Mouse (Mus musculus): ENCODE measurements around the gene Gid8.
A peak's percentile ranks its signal among the peaks of the same experiment; 100 is the strongest.
"Not testable (repeated sequence)": the region's sequence is repeated elsewhere in the genome, so short reads cannot be mapped to it uniquely, and the experiment has no call there.

Gene Gid8

DNA sequence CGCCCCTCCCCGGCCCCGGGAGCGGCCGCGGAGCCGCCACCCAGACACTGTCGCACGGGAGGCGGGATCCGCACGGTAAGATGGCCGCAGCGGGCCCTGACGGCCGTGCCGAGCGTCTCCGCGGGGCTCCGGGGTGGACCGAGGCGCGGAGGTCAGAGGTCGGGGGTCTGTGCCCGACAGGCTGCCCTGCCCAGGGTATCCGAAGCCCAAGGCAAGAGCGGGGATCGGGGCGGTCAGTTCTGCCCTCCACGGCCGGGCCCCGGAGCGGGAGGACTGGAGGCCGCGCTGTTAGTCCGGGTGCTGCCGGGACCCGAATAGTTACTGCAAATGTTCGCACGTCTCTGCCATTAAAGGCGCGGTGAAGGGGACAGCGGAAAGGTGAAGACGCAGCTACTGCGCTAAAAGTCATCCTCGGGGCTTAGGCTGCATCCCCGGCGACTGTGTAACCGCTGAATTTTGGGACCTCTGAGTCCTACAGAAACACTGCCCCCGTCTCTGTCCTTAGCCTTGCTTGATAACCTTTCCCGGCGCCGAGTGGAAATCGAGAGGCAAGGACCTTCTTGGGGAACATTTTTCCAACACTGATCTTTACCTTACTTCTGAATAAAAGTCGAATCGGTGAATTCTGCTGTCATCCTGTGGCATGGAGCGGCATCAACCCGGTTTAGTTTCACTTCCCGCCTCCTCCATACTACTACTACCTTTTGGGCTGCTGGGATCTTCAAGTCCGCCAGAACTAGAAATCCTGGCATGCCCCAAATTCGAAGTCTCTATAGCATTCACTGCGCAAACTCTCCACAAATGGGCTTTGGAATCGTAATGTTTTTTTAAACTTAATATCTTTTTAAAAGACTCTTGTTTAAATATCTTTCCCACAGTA, 599 bp downstream of the Gid8 start:
- DNase-seq (ENCODE audit: low read depth, low spot score) = no peak

DNA sequence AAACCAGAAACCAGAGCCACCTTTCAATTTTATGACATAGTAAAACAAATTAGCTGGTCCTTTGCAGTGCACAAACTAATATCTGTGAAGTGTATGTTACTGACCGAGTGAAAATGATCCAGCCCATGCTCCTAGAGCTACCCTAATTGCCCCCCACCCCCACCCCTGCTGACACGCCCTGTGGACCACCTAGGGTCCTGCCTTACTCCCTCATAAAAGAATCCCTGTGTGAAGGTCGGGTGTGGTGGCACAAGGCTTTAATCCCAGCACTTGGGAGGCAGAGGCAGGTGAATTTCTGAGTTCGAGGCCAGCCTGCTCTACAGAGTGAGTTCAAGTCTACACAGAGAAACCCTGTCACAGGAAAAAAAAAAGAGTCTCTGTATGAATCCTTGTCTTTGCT, 1.6 kb downstream of the Gid8 start:
- DNase-seq (ENCODE audit: low read depth, low spot score) = no peak

DNA sequence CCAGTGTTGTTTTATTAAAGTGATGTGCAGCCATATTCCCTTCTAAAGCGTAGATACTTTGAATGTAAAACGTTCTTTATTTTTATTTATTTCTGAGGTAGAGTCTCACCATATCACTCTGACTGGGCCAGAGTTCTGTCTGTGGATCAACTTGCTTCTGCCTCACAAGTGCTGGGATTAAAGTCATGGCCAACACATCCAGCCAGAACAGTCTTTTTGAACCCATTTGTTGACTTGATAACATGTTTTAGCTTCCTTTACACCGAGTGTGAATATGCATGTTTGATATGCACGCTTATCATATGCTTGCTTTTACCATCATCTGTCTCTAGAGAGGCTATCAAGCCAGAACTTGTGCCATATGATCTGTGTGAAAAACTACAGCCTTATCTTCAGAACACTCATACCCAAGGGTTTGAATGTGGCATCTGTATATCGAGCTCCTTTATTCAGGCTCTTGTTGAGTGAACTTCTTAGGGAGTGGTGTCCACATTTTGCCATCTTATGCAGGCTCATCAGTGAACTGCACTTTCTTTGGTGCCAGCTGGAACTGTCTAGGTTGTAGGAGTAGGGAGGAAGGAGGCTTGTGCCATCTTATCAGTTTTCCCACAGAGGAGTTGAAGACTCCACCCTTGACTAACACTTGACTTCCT, 2.2 kb downstream of the Gid8 start:
- no peak for DNase-seq (ENCODE audit: low read depth, low spot score)

DNA sequence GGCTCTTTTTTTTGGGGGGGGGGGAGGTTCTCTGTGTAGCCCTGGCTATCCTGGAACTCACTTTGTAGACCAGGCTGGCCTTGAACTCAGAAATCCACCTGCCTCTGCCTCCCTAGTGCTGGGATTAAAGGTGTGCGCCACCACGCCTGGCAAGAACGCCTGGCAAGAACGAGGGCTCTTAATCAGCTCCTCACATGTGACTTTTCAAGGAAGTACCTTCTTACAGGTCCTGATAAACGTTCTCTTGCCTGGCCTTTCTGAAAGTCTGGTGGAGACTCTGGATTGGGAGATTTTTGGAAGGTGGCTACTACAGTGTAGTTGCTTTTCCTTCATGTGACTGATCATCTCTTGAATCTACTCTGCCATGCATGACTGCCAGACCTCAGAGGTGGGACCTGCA, 12.8 kb downstream of the Gid8 start:
- not testable (repeated sequence) for DNase-seq (ENCODE audit: low read depth, low spot score)

DNA sequence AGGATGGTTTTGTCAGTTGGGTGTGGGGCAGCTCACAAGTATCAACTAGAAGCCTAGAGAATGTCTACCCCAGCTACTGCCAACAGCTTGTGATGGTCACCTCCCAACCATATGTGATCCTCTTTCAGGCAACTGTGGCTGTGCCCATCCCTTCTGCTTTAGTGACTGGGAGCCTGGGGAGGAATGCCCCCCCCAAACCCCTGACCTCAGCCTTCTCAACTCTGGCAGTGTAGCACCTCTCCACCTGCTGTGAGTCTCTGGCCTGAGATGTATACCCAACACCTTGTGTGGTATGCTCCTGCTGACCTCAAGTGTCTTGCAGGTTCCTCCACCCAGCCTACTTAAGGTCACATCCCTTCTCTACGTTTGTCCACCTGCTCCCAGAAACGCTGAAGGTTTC, 13.9 kb downstream of the Gid8 start:
- no peak for DNase-seq (ENCODE audit: low read depth, low spot score)

DNA sequence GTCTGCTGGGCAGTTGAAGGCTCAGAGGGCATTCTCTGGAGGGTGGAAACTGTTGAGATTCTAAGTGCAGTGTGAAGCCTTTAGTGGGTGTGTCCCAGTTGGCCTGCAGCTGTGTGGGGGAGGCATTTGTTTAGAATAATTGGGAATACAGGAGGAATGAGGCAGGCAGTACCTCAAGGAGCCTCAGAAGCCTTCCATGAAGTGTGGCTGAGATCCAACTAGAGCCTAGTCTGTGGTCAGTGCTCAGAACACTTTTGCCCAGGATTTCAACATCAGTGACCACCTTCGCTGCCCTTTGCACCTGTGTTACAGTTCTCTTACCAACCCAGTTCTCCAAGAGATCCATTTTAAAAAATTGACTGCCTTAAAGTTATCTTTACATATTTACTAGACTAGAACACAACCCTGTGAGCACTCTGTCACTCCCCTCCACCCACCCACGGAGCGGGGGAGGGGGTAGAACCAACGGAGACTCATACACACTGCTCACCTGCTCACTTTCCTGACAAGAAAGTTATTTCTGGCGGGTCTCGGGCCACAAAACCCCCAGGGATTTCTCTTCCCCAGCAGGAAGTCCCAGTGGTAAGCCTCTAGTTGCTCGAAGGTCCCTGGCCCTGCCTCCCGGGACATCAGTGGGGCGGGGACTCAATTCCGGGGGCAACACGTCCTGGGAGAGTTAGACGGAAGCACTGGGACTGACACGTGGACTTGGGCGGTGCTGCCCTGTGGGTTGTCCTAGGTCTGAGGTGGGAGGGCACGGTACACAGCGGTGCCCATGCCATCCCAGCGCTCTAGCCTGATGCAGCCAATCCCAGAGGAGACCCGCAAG, 14.9 kb downstream of the Gid8 start, which contains the start of gene Slc17a9:
TSS of gene Slc17a9 (plus strand) at position 679 of the 829 bp plus-strand sequence.
- DNase-seq (ENCODE audit: low read depth, low spot score) = no peak

DNA sequence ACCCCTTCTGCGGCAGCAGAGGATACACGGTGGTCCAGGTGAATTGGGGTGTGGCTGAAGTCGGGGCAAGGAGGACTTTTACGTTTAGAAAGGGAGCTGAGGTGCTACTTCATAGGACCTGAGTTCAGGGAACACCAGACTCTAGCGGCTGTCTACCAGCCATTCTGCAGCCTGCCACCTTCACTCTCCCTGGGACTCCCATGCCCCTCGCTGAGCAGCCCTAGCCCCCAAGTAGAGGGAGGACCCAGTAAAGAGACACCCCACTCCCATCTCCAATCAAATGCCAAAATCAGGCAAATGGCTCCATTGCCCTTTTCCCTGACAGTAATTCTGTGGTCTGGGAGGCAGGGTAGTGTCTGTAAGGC, 15.5 kb downstream of the Gid8 start:
- DNase-seq (ENCODE audit: low read depth, low spot score) = no peak

DNA sequence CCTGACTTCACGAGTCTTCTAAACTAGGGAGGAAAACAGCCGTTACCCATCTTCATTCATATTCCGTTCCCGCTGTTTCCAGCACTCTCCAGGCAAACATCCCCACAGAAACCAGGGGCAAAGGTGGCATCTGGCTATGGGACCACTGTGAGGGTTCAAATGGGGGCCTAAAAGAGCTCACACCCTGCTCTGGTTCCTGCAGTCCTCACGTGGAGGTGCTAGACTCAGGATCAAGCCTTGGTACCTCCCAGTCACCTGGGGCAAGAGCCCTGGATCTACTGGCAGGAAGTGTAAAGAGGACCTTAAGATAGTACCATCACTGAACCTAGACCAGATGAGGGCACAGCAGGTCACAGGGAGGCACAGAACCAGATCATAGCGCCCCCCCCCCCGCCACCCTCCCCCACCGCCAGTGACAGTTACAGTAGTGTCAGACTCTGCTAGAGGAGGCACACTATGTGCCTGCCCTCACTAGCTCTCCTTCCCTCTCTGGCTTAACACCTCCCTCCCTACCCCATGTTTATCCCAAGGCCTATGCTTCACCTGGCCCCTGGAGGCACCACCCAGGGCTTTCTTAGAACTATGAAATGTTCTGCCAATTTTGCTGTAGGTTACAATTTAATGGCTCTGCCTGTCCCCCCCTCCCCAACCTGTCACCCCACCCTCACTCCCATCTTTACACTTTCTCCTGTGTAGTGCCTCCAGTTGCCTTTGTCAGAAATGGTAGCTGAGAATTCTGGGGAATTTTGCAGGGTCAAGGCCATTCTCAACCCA, 16.1 kb downstream of the Gid8 start:
- DNase-seq (ENCODE audit: low read depth, low spot score) = no peak

DNA sequence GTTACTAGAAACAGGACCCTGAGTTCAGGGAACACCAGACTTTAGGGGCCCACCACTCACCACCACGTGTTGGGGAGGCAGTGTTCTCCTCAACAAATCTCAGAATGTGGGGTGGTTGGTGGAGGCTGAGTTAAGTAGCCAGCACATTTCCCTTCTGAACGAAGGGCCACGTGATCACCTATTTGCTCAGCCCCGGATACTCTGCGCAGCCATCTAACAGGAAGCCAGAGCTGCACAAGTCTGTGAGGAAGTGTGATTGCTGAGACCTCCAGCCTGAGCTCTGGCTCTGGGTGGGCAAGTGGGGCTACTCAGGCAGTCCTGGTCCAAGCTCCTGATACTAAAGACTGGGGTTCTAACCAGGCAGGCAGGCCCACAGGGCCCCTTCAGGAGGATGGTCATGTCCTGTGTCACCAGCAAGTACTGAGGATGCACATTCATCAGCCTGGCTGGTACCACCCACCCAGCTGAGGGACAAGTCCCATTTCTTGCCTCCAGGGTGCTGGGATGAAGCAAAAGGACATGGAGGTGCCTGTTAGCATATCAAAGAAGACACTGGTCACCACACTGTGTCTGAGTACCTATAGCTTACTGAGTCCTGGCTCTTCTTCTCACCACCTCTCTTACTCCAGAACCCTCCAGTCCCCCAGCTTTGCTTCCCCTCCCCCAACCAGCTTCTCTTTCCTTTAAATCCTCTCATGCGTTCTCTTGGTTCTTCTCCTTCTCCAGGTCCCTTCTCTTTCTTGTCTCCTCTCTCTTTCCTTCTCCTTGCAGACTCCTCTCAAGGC, 16.9 kb downstream of the Gid8 start:
- no peak for DNase-seq (ENCODE audit: low read depth, low spot score)

DNA sequence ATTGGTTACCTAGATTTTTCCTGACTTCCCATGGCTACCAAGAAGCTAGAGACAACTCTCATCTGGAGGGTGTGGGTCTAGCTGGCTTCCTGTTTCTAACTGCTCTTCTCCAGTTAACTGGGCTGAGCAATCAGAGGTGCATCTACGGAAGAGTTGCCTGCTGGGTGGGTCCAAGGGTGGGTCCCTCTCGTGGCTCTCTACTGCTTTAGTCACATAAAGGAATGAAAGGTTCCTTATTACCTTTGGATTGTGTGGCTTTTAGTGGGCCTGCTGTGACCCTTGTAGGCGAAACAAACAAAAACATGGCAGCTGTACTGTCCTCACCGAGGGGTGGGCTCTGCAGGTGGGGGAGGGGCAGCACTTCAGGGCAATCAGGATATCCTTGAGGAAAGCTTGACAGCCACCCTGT, 17.7 kb downstream of the Gid8 start:
- no peak for DNase-seq (ENCODE audit: low read depth, low spot score)

DNA sequence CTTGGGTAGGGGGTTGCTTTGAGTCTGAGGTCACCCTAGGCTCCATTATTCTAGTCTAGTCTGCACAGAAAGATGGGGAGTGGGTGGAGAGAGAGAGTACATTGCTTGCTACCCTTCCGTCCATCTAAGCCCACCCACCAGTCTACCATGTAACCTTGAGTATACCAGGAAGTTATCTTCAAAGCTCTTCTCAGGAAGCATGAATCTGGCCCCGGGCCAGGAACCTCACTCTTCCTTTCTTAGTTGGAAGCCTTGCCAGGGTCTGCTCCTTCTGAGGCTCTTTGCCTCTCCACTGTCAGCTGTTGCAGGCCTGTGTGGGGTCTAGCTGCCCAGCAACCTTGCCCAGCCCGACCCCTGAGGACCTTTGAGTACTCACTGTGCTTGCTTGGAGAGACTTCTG, 21.1 kb downstream of the Gid8 start:
- no peak for DNase-seq (ENCODE audit: low read depth, low spot score)

DNA sequence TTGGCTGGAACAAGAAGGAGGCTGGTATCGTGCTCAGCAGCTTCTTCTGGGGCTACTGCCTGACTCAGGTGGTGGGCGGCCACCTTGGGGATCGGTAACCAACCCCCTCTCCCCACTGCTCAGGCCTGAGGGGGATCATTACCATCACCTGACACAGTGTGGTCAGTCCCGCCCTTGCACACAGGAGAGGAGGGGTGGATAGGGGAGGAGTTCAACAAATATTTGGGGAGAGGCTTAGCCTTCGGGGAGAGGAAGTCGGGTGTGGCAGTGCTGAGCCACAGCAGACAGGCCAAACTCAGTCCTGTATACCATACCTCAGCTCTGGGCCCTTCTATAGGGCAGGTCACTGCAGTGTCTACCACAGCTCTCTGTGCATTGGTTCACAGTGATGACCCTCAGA, 22.1 kb downstream of the Gid8 start:
- no peak for DNase-seq (ENCODE audit: low read depth, low spot score)

DNA sequence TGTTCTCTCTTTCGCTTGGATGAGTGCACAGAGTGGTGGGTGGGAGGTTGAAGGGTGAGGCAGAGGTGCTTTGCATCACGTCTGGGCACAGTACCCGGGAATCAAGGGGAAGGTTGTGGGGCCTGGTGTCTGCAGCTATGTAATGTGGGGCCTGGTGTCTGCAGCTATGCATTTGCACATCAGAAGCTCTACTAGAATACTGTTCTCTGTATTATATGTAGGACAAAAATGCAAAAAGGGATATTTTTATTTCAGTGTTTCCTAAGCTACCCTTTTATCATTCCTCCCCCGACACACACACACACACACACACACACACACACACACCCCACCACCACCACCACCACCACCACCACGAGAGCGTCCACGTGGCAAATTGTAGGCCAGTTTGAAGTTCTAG, 25.3 kb downstream of the Gid8 start:
- DNase-seq (ENCODE audit: low read depth, low spot score) = no peak

DNA sequence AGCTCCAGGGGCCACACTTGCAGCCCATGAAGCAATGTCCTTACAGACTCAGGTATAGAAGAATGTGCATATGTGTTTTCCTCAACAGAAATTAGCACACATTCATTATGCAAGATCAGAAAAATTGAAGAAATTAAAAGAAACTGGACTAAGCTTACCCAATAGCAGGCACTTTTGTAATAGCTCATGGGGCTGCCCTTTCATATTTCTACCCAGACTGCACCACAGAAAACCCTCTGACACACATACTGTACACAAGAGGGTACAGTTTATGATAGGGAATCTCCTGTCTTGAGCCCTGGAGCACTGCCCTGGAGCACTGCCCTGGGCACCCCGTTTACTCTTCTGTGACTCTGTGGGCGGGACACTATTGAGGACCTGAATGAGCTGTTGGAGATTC, 28.1 kb downstream of the Gid8 start:
- no peak for DNase-seq (ENCODE audit: low read depth, low spot score)

DNA sequence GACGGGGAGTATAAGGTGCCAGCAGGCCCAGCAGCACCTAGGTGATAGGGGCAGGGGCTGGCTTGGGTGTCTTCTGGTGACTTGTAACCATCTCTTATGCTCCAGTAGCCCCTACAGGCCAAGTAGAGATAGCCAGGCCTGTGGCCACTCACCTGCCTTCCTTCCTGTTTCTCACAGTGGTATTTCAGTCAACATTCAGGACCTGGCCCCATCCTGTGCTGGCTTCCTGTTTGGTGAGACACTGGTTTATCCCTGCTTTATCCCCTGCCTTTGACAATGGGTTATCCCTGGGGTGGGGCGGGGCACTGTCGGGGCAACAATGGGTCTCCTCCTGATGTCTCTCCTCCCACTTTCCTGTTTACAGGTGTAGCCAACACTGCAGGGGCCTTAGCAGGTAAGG, 30.4 kb downstream of the Gid8 start:
- no peak for DNase-seq (ENCODE audit: low read depth, low spot score)

DNA sequence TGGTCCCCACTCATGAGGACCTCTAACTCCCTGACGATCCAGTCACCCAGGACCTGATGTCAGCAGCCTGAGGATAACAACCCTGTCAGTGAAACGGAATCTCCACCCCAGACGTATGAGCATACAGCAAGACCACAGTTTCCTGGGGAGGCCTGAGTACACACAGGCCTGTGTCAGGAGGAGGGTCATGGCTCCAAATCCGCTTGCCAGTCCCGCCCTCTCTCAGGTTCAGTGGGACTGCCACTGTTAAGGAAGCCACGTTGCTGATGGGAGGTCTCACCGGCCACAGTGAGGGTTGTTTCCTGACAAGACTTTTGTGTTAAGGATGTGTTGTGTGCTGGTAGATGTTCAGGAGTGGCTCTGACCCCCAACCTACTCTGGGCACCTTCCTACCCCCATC, 31.5 kb downstream of the Gid8 start:
- no peak for DNase-seq (ENCODE audit: low read depth, low spot score)

DNA sequence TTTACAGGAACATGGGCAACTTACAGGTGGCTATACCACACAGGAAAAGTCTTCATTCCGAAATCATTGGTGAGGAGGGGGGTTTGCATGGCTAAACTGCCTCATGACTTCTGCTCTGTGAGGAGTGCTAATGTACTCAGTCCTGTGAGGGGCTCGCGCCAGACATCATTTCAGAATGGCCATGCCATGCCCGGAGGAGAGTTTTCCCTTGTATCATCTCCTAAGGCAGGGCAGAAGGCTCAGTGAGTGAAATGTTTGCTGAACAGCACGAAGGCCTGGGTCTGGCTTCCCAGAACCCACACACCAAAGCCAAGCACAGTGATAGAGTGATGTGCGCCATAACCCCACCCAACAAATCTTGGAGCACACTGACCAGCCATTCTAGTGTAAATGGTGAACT, 32.9 kb downstream of the Gid8 start:
- DNase-seq (ENCODE audit: low read depth, low spot score) = no peak

DNA sequence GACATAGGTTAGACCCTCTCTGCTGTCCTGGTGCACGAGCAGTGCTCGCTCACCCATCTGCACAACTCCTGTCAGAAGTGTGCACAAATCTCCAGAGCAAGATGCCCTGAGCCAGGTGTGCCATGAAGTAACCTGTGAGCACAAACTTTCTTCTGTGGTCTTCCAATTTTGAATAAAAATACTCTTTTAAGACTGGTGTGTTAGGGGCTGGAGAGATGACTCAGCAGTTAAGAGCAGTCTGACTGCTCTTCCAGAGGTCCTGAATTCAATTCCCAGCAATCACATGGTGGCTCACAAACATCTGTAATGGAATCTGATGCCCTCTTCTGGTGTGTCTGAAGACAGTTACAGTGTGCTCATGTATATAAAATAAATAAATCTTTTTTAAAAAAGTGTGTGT, 33.4 kb downstream of the Gid8 start:
- no peak for DNase-seq (ENCODE audit: low read depth, low spot score)

DNA sequence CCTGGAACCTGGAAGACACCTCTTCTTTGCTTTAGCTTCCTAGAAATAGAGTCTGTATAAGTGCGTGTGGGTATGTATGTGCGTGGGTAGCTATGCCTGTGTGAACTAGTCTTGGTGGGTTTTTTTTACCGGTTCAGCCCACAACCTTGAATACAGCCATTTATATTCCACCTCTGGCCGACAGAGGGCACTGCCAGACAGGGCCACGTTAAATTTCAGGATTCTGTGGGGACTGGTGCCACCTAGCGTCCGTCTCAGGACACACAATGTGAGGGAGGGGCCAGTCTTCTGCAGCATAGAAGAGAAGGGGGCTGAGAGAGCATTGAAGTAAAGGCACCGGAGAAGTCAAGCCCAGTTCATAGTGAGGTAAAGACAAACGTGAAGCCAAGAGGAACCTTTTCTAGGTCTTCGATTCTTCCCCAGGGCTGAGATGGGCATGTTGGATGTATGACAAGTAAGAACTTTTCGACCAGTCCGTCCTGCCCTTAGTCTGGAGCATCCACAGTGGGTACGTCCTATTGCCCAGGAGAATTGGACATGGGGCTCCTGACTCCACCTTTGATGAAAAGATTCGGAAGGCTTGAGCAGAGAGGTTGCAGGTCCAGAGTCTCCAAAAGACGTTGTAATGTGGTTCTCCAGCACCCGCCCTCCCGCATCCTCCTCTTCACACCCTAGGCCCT, 35.5 kb downstream of the Gid8 start:
- peak; percentile 78 for DNase-seq (ENCODE audit: low read depth, low spot score)

DNA sequence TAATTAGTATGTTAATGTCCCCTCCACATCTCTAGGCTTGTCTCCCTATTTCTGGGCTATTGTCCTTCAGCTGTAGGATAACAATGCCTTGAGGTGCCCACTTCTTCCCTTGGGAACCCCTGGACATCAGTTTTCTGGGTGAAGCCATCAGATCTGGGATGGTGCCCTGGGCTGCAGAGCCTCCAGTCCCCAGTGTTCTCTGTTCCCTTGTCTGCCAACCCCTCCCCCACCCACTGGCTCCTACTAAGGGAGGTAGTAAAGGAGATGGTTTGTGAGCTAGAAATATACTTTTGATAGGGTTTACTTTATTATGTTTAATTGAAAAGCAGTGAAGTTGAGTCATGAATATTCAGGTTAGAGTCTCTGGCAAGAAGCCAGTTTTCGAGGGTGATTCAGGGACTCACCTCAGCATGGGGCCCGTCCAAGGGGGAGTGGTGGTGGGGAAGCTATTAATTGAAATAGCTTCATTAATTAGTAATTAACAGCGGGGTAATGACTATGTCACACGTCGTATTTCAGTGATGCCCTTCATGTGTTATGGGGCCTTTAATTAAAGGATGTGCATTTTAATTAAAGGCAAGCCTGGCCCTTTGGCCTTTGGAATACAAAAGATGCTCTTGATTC, 36.8 kb downstream of the Gid8 start:
- DNase-seq (ENCODE audit: low read depth, low spot score) = no peak

Data from embryo, embryonic 11.5 days (tissue).